Mouse (Mus musculus) stomach, postnatal 0 days (tissue): ENCODE measurements at regions not wholly inside any gene's neighbourhood (a gene's known extent, or its start where the extent isn't known, plus 50 kb on each side); places are given as distances from the start of the nearest gene placed in this dataset.

Experiments
- ATAC-seq: fragments of 200-750 bp; cut with Nextera tagmentation; 2 replicates; pipeline ENCODE4 v1.8.0; 2017; ENCODE audit not compliant: low FRiP score, low TSS enrichment
- DNase-seq: peaks from one replicate; pipeline ENCODE4 v3.0.0-alpha.2; 2016; ENCODE audit warnings: low spot score
- H3K27ac ChIP-seq: fragments of 300-500 bp; sonication (generic); replicated peaks from 2 replicates; pipeline ENCODE4 v1.5.1; 2014; ENCODE audit warnings: mild to moderate bottlenecking, control low read depth
- H3K27me3 ChIP-seq: fragments of 300-500 bp; sonication (generic); 2 replicates; pipeline ENCODE4 v1.6.1; 2014; ENCODE audit warnings: low read length; ENCODE audit not compliant: control insufficient read depth, insufficient read depth
- H3K36me3 ChIP-seq: fragments of 300-500 bp; sonication (generic); 2 replicates; pipeline ENCODE4 v1.6.1; 2014; ENCODE audit warnings: low read length, mixed read lengths; ENCODE audit not compliant: control insufficient read depth, insufficient read depth
- H3K4me1 ChIP-seq: fragments of 300-500 bp; sonication (generic); replicated peaks from 2 replicates; pipeline ENCODE4 v1.6.1; 2014; ENCODE audit warnings: antibody characterized with exemption; ENCODE audit not compliant: control insufficient read depth, insufficient read depth
- H3K4me2 ChIP-seq: fragments of 300-500 bp; sonication (generic); replicated peaks from 2 replicates; pipeline ENCODE4 v1.6.1; 2014; ENCODE audit warnings: low read depth, mild to moderate bottlenecking, control low read depth, moderate library complexity
- H3K4me3 ChIP-seq: fragments of 300-500 bp; sonication (generic); 2 replicates; pipeline ENCODE4 v1.5.1; 2014; ENCODE audit warnings: low read depth, low read length, control low read depth
- H3K9ac ChIP-seq: fragments of 300-500 bp; sonication (generic); 2 replicates; pipeline ENCODE4 v1.6.1; 2014; ENCODE audit warnings: mild to moderate bottlenecking, low read length, control low read depth, mixed read lengths
- H3K9me3 ChIP-seq: fragments of 300-500 bp; sonication (generic); 2 replicates; pipeline ENCODE4 v1.6.1; 2016; ENCODE audit warnings: low read length; ENCODE audit not compliant: control insufficient read depth
- CTCF ChIP-seq: IDR thresholded peaks from 2 replicates; pipeline ENCODE4 v1.5.1; 2016; ENCODE audit warnings: antibody characterized with exemption, low read depth, mild to moderate bottlenecking, moderate library complexity
- EP300 ChIP-seq: optimal IDR thresholded peaks from 2 replicates; pipeline ENCODE3; 2016; ENCODE audit warnings: antibody characterized with exemption
- WGBS: fragments of 180-500 bp; shearing (Covaris S2); extraction: QIAGEN DNeasy Blood & Tissue Kit; methylation state at CpG from one replicate; pipeline ENCODE4 v1.1.7; 2014; 5-methylcytosine and 5-hydroxymethylcytosine counted together

- H3K9ac ChIP-seq = no peak overlapping the region
- WGBS = 55% methylated on average over 15 of the region's 15 CpGs
- H3K4me2 ChIP-seq = no peak overlapping the region
- H3K36me3 ChIP-seq = no peaks in the 10 kb centered on the region
- no peak for DNase-seq
- no peaks in the 10 kb centered on the region for H3K4me1 ChIP-seq
- no peak for TF ChIP-seq CTCF
- TF ChIP-seq EP300 = no peak
- no peaks in the 10 kb centered on the region for H3K9me3 ChIP-seq
- H3K4me3 ChIP-seq = no peak overlapping the region
- no peaks in the 10 kb centered on the region for H3K27me3 ChIP-seq
- ATAC-seq = no peak
- no peak overlapping the region for H3K27ac ChIP-seq
Measured at GRCm38 (mm10) chr2:171633355-171634097, 409.7 kb downstream of the Cbln4 start.

GRCm38 (mm10) chr2:171630101-171630715 is 413.1 kb downstream of the Cbln4 start:
- Histone ChIP-seq H3K9ac (no peak overlapping the region), H3K9me3 (no peaks in the 10 kb centered on the region), H3K36me3 (no peaks in the 10 kb centered on the region), H3K27me3 (no peaks in the 10 kb centered on the region), H3K4me3 (no peak overlapping the region), H3K27ac (no peak overlapping the region), H3K4me1 (no peaks in the 10 kb centered on the region), H3K4me2 (no peak overlapping the region)
- TF ChIP-seq CTCF (no peak), EP300 (no peak)
- DNase-seq = no peak
- WGBS = 90% methylated on average over 9 of the region's 9 CpGs
- no peak for ATAC-seq

GRCm38 (mm10) chr2:171628182-171628850 is 414.9 kb downstream of the Cbln4 start:
- WGBS = 88% methylated on average over 10 of the region's 10 CpGs
- no peak overlapping the region for H3K4me2 ChIP-seq
- ATAC-seq (no peak), DNase-seq (no peak)
- H3K4me1 ChIP-seq = no peaks in the 10 kb centered on the region
- H3K36me3 ChIP-seq = no peaks in the 10 kb centered on the region
- H3K4me3 ChIP-seq = no peak overlapping the region
- H3K9ac ChIP-seq = no peak overlapping the region
- H3K9me3 ChIP-seq = no peaks in the 10 kb centered on the region
- TF ChIP-seq CTCF = no peak
- TF ChIP-seq EP300 = no peak
- H3K27ac ChIP-seq = no peak overlapping the region
- H3K27me3 ChIP-seq = no peaks in the 10 kb centered on the region

DNA sequence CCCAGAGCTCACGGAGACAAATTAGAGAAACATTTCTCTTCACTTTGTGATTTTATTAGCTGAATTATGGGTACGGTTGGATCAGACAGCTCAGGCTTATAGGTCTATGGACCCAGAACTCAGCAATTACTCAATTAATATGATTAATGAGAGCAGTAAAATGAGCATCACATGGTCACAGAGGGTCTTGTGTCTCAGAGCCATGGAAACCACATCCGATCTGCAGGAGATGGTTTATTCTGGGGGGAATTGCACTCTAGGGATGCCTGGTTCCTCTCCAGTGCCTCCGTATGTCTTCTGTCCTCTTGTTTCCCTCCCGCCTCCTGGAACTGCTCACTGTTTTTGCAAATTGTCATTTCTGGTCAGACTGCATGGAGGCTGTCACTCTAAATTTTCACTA is 422.6 kb downstream of the Cbln4 start:
- Histone ChIP-seq H3K4me3 (no peak overlapping the region), H3K9ac (no peak overlapping the region), H3K36me3 (no peaks in the 10 kb centered on the region), H3K4me1 (no peaks in the 10 kb centered on the region), H3K4me2 (no peak overlapping the region), H3K9me3 (no peaks in the 10 kb centered on the region), H3K27ac (no peak overlapping the region), H3K27me3 (no peaks in the 10 kb centered on the region)
- ATAC-seq = no peak
- 75% methylated on average over 5 of the region's 5 CpGs for WGBS
- TF ChIP-seq CTCF (no peak), EP300 (no peak)
- DNase-seq = no peak

DNA sequence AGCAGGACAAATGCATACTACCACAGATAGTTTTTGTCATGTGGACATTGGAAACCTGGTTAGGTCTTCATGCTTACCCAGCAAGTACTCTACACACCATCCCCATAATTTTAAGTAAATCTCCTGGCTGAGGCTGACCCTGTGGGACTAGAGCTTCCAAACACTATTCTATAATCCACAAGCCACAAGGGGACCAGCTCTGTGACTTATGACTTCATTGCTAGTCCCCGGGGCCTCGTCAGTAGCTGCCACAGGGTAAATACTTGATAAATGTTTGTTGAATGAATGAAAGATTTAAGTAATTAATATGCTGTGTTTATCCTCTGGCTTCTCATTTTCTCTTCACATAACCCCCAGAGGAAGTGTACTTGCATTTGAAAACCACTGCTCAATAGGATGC is 423.0 kb downstream of the Cbln4 start:
- H3K4me2 ChIP-seq = no peak overlapping the region
- no peaks in the 10 kb centered on the region for H3K4me1 ChIP-seq
- H3K4me3 ChIP-seq = no peak overlapping the region
- TF ChIP-seq EP300 (no peak), CTCF (no peak)
- no peak overlapping the region for H3K27ac ChIP-seq
- no peaks in the 10 kb centered on the region for H3K36me3 ChIP-seq
- DNase-seq = no peak
- ATAC-seq = no peak
- H3K27me3 ChIP-seq = no peaks in the 10 kb centered on the region
- WGBS = 60% methylated on average over 2 of the region's 2 CpGs
- H3K9ac ChIP-seq = no peak overlapping the region
- H3K9me3 ChIP-seq = no peaks in the 10 kb centered on the region

GRCm38 (mm10) chr2:171618771-171619170 is 424.5 kb downstream of the Cbln4 start:
- no peaks in the 10 kb centered on the region for H3K4me1 ChIP-seq
- no peak overlapping the region for H3K4me3 ChIP-seq
- H3K9me3 ChIP-seq = no peaks in the 10 kb centered on the region
- H3K4me2 ChIP-seq = no peak overlapping the region
- no peak overlapping the region for H3K9ac ChIP-seq
- no peaks in the 10 kb centered on the region for H3K36me3 ChIP-seq
- DNase-seq = no peak
- ATAC-seq = no peak
- TF ChIP-seq CTCF = no peak
- TF ChIP-seq EP300 = no peak
- 81% methylated on average over 4 of the region's 4 CpGs for WGBS
- no peak overlapping the region for H3K27ac ChIP-seq
- no peaks in the 10 kb centered on the region for H3K27me3 ChIP-seq
